Mouse (Mus musculus) C2C12 (cell line): ENCODE results near the gene Clstn2. TPM values are rescaled to one million over a fixed set of nuclear protein-coding genes. Genes with fewer than 3 reads are reported as not detected.

ENCODE experiments used
- H3K27me3 ChIP-seq: one replicate; pipeline ENCODE4 v1.6.1; 2011; ENCODE audit not compliant: control insufficient read depth, insufficient read depth, insufficient read length
- H3K36me3 ChIP-seq: one replicate; pipeline ENCODE4 v1.6.1; 2011; ENCODE audit not compliant: control insufficient read depth, insufficient read depth
- H3K4me3 ChIP-seq: one replicate; pipeline ENCODE4 v1.5.1; 2011; ENCODE audit warnings: mild to moderate bottlenecking, control low read depth; ENCODE audit not compliant: poor library complexity, insufficient read depth, severe bottlenecking
- H3K79me2 ChIP-seq: one replicate; pipeline ENCODE4 v1.6.1; 2011; ENCODE audit not compliant: control insufficient read depth, insufficient read depth
- H3K79me3 ChIP-seq: one replicate; pipeline ENCODE4 v1.6.1; 2011; ENCODE audit warnings: low read depth, control low read depth
- H3ac ChIP-seq: one replicate; pipeline ENCODE3; 2011; ENCODE audit warnings: low read depth; ENCODE audit not compliant: control insufficient read depth, insufficient read length
- CEBPB ChIP-seq: IDR thresholded peaks from one replicate; pipeline ENCODE4 v1.6.1; 2011; ENCODE audit warnings: low read depth, mild to moderate bottlenecking, control low read depth, moderate library complexity
- CTCF ChIP-seq: IDR thresholded peaks from one replicate; pipeline ENCODE4 v1.5.1; 2011; ENCODE audit not compliant: control insufficient read depth, insufficient read depth, insufficient read length
- FOSL1 ChIP-seq: IDR thresholded peaks from one replicate; pipeline ENCODE4 v1.8.0; 2011; ENCODE audit warnings: mild to moderate bottlenecking, low read length; ENCODE audit not compliant: poor library complexity, insufficient read depth, severe bottlenecking
- MAX ChIP-seq: IDR thresholded peaks from one replicate; pipeline ENCODE4 v1.6.1; 2011; ENCODE audit warnings: mild to moderate bottlenecking, control low read depth
- MYOD1 ChIP-seq: IDR thresholded peaks from one replicate; pipeline ENCODE4 v1.6.1; 2011; ENCODE audit warnings: low read depth; ENCODE audit not compliant: control insufficient read depth, insufficient read length
- MYOG ChIP-seq: IDR thresholded peaks from one replicate; pipeline ENCODE4 v1.6.1; 2011; ENCODE audit not compliant: control insufficient read depth, insufficient read length; ENCODE audit errors: extremely low read depth
- USF1 ChIP-seq: IDR thresholded peaks from one replicate; pipeline ENCODE4 v1.6.1; 2011; ENCODE audit warnings: low read depth, mild to moderate bottlenecking, control low read depth, moderate library complexity
- polyA plus RNA-seq: library from polyadenylated mRNA; unstranded; fragments of >200 nt; fragmentation: generic; extraction: Trizol; gene quantifications from one replicate; pipeline ENCODE4 v1.2.1, GENCODE M21; 2012; ENCODE audit warnings: missing spikeins

The Clstn2 gene
- polyA plus RNA-seq, 1 experiment: 0.01 TPM

- Histone ChIP-seq H3K4me3 (no peak overlapping the region), H3K36me3 (no peaks in the 10 kb centered on the region), H3K79me3 (no peaks in the 10 kb centered on the region), H3ac (no peak overlapping the region), H3K79me2 (no peaks in the 10 kb centered on the region), H3K27me3 (no peaks in the 10 kb centered on the region)
- no peak for TF ChIP-seq MAX
- no peak for TF ChIP-seq CTCF
- no peak for TF ChIP-seq CEBPB
- TF ChIP-seq MYOG: no peak
- TF ChIP-seq MYOD1: no peak
- no peak for TF ChIP-seq USF1
- no peak for TF ChIP-seq FOSL1
Observed at GRCm38 (mm10) chr9:97486826-97487225, 546.2 kb downstream of the Clstn2 start.

DNA sequence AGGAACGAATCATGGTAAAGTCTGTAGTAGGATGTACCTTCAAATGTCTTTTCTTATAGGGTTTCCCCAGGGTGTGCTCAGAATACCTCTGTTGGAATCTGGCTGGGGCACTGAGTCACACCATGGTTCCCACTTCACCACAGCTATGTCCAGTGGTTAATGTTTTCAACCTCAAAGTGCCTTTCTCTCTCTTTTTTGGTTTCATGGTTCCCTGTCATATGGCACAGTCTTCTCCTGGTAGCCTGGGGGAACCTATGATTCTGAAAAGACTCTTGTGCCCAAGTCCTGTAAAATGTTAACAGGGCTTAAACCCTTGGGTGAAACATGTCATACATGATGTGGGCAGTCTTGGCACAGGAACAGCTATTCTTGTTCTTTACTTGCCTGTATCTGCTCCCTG, 551.8 kb downstream of the Clstn2 start:
- no peaks in the 10 kb centered on the region for H3K79me3 ChIP-seq
- H3K36me3 ChIP-seq: no peaks in the 10 kb centered on the region
- no peaks in the 10 kb centered on the region for H3K27me3 ChIP-seq
- H3ac ChIP-seq: no peak overlapping the region
- no peak overlapping the region for H3K4me3 ChIP-seq
- TF ChIP-seq MYOD1 (no peak), USF1 (no peak), MAX (no peak), MYOG (no peak), CTCF (no peak), CEBPB (no peak)
- no peaks in the 10 kb centered on the region for H3K79me2 ChIP-seq

- no peaks in the 10 kb centered on the region for H3K79me3 ChIP-seq
- no peaks in the 10 kb centered on the region for H3K79me2 ChIP-seq
- H3K36me3 ChIP-seq: no peaks in the 10 kb centered on the region
- H3K27me3 ChIP-seq: no peaks in the 10 kb centered on the region
- no peak overlapping the region for H3K4me3 ChIP-seq
- no peak overlapping the region for H3ac ChIP-seq
- TF ChIP-seq USF1 (no peak), CEBPB (no peak), MYOD1 (no peak), FOSL1 (no peak), MYOG (no peak), CTCF (no peak), MAX (no peak)
Observed at GRCm38 (mm10) chr9:97476961-97477360, 556.0 kb downstream of the Clstn2 start.

GRCm38 (mm10) chr9:97476456-97476855, 556.5 kb downstream of the Clstn2 start:
- Histone ChIP-seq H3K27me3 (no peaks in the 10 kb centered on the region), H3K79me3 (no peaks in the 10 kb centered on the region), H3ac (no peak overlapping the region), H3K79me2 (no peaks in the 10 kb centered on the region), H3K4me3 (no peak overlapping the region), H3K36me3 (no peaks in the 10 kb centered on the region)
- TF ChIP-seq USF1 (no peak), MYOD1 (no peak), MYOG (no peak), CTCF (no peak), CEBPB (no peak)

GRCm38 (mm10) chr9:97474896-97475295, 558.1 kb downstream of the Clstn2 start:
- Histone ChIP-seq H3ac (no peak overlapping the region), H3K79me2 (no peaks in the 10 kb centered on the region), H3K27me3 (no peaks in the 10 kb centered on the region), H3K79me3 (no peaks in the 10 kb centered on the region), H3K36me3 (no peaks in the 10 kb centered on the region), H3K4me3 (no peak overlapping the region)
- TF ChIP-seq MYOD1: no peak
- no peak for TF ChIP-seq MAX
- TF ChIP-seq CTCF: no peak
- no peak for TF ChIP-seq USF1
- TF ChIP-seq FOSL1: no peak
- TF ChIP-seq CEBPB: no peak
- no peak for TF ChIP-seq MYOG

DNA sequence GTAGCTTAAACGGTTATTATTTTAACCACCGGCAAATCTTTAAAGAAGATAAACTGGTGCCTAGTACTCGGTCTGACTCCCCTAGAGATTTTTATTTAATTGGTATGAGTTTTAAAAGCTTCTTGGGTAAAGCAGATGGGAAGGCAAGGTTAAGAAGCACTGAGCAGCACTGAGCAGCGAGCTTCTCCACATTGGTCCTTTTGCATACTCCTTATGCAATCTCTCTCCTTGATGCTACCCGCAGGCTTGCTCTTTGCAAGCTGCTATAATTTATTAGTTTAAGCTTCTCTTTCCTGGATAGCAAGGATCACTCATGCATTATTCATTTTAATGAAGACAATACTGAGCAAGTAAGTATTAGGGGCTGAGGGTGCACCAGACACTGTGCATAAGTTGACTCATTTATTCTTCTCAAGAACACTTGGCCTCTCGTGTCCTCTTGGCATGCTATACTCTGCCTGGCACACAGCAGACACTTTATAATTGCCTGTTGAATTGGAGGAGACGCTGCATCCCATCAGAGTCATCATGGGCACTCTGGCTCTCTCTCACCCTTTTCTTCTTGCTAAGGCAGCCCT, 561.9 kb downstream of the Clstn2 start:
- no peaks in the 10 kb centered on the region for H3K27me3 ChIP-seq
- TF ChIP-seq CEBPB (no peak), MYOG (no peak), MAX (no peak), CTCF (no peak), USF1 (no peak), FOSL1 (no peak), MYOD1 (no peak)
- H3K79me3 ChIP-seq: no peaks in the 10 kb centered on the region
- H3K36me3 ChIP-seq: no peaks in the 10 kb centered on the region
- no peak overlapping the region for H3ac ChIP-seq
- H3K4me3 ChIP-seq: no peak overlapping the region
- H3K79me2 ChIP-seq: no peaks in the 10 kb centered on the region
